In the genomic region with DNA sequence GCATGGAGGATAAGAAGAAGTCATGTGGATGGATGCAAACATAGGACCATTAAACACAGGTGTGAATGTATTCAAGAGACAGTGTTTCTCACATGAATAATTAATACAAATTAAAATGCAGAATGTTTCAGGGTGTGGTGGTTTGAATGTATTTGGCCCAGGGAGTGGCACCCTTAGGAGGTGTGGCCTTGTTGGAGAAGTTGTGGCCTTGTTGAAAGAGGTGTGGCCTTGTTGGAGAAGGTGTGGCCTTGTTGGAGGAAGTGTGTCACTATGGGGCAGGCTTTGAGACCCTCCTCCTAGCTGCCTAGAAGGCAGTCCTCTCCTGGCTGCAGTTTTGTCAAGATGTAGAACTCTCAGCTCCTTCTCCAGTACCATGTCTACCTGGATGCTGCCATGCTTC, we compare ENCODE assay signal across 46 mouse cellular contexts. TPM values are rescaled to one million over a fixed set of nuclear protein-coding genes. Genes with fewer than 3 reads are reported as not detected.
"Had no signal": no experiment of that assay in that cellular context is flagged by ENCODE, and none has a peak within 500 bp of the region (broad histone marks: within the 10 kb centered on the region; RNA-seq: fewer than 3 reads in every experiment).

No protein-coding gene starts in this region.

- ATAC-seq: liver, embryonic 12.5 days; liver, postnatal 0 days; lung, postnatal 0 days; midbrain, embryonic 13.5 days; midbrain, embryonic 15.5 days; midbrain, embryonic 16.5 days had no signal

- H3K27ac ChIP-seq: limb, embryonic 10.5 days; limb, embryonic 12.5 days; limb, embryonic 13.5 days; limb, embryonic 15.5 days; liver, embryonic 12.5 days; liver, embryonic 13.5 days; liver, embryonic 14.5 days; liver, embryonic 15.5 days; lung, embryonic 15.5 days; macrophage; midbrain, embryonic 10.5 days; midbrain, embryonic 12.5 days; midbrain, embryonic 13.5 days; midbrain, embryonic 15.5 days had no signal

- DNase-seq: left cerebral cortex, postnatal 4 days; liver; liver, embryonic 13.5 days; liver, postnatal 0 days; lung, adult 18-20 months; lung, adult 2 months; lung, embryonic 14.5 days; lung, postnatal 10 days; lung, postnatal 14 days; lung, postnatal 36 days; lung, postnatal 4 days; midbrain, embryonic 14.5 days had no signal

- H3K4me3 ChIP-seq: limb, embryonic 10.5 days; limb, embryonic 12.5 days; limb, embryonic 13.5 days; limb, embryonic 15.5 days; liver, embryonic 12.5 days; liver, embryonic 13.5 days; liver, embryonic 15.5 days; lung, embryonic 15.5 days; megakaryocyte, embryonic 14.5 days; midbrain, embryonic 10.5 days; midbrain, embryonic 12.5 days; midbrain, embryonic 13.5 days; midbrain, embryonic 15.5 days; myocyte had no signal

- H3K9me3 ChIP-seq: limb, embryonic 10.5 days; limb, embryonic 12.5 days; limb, embryonic 13.5 days; limb, embryonic 15.5 days; liver, embryonic 12.5 days; liver, embryonic 13.5 days; liver, embryonic 15.5 days; lung, embryonic 15.5 days; midbrain, embryonic 10.5 days; midbrain, embryonic 12.5 days; midbrain, embryonic 13.5 days; midbrain, embryonic 15.5 days had no signal

- H3K27me3 ChIP-seq: limb, embryonic 12.5 days; limb, embryonic 13.5 days; limb, embryonic 15.5 days; liver, embryonic 12.5 days; liver, embryonic 13.5 days; liver, embryonic 15.5 days; lung, embryonic 15.5 days; midbrain, embryonic 12.5 days; midbrain, embryonic 13.5 days; midbrain, embryonic 15.5 days had no signal

- H3K36me3 ChIP-seq: limb, embryonic 10.5 days; limb, embryonic 12.5 days; limb, embryonic 13.5 days; limb, embryonic 15.5 days; liver, embryonic 12.5 days; liver, embryonic 13.5 days; liver, embryonic 15.5 days; lung, embryonic 15.5 days; midbrain, embryonic 10.5 days; midbrain, embryonic 12.5 days; midbrain, embryonic 13.5 days; midbrain, embryonic 15.5 days had no signal

- H3K9ac ChIP-seq: limb, embryonic 12.5 days; limb, embryonic 13.5 days; limb, embryonic 15.5 days; liver, embryonic 12.5 days; liver, embryonic 13.5 days; liver, embryonic 14.5 days; liver, embryonic 15.5 days; liver, postnatal 0 days; lung, embryonic 14.5 days; lung, embryonic 15.5 days; midbrain, embryonic 12.5 days; midbrain, embryonic 13.5 days; midbrain, embryonic 15.5 days had no signal

- H3K4me1 ChIP-seq: limb, embryonic 10.5 days; limb, embryonic 12.5 days; limb, embryonic 13.5 days; limb, embryonic 15.5 days; liver, embryonic 12.5 days; liver, embryonic 13.5 days; liver, embryonic 15.5 days; lung, embryonic 15.5 days; megakaryocyte, embryonic 14.5 days; midbrain, embryonic 13.5 days; midbrain, embryonic 15.5 days had no signal

RNA-seq across cellular contexts. Expression of a gene that starts 5.6 kb away (rescaled TPM):
- total RNA-seq: left cerebral cortex, postnatal 14 days; left cerebral cortex, postnatal 25 days; left cerebral cortex, postnatal 36 days; left cerebral cortex, postnatal 4 days; liver, adult 2 months; midbrain, postnatal 0 days; monocyte, adult 5-6 weeks had no signal
- polyA plus RNA-seq: limb, embryonic 12.5 days; limb, embryonic 14.5 days; liver, adult 2 months; liver, embryonic 11.5 days; lung, embryonic 14.5 days; lung, embryonic 15.5 days; lung, embryonic 16.5 days; midbrain, embryonic 10.5 days; midbrain, embryonic 11.5 days; midbrain, embryonic 12.5 days; midbrain, embryonic 13.5 days; midbrain, embryonic 14.5 days; midbrain, embryonic 15.5 days; myocyte; neural tube, embryonic 11.5 days had no signal

RNA-seq across cellular contexts. Expression of a gene that starts 11.2 kb away (rescaled TPM):
- total RNA-seq: left cerebral cortex, postnatal 10 days; left cerebral cortex, postnatal 14 days; left cerebral cortex, postnatal 25 days; left cerebral cortex, postnatal 36 days; left cerebral cortex, postnatal 4 days; liver, adult 2 months had no signal
- polyA plus RNA-seq: limb, embryonic 10.5 days; limb, embryonic 11.5 days; limb, embryonic 12.5 days; limb, embryonic 13.5 days; midbrain, embryonic 10.5 days; midbrain, embryonic 11.5 days; midbrain, embryonic 12.5 days; myocyte; neural tube, embryonic 11.5 days had no signal

RNA-seq across cellular contexts. Expression of a gene that starts 44.7 kb away (rescaled TPM):
- total RNA-seq: left cerebral cortex, postnatal 10 days; left cerebral cortex, postnatal 14 days; left cerebral cortex, postnatal 25 days; left cerebral cortex, postnatal 36 days; left cerebral cortex, postnatal 4 days; liver, adult 2 months; megakaryocyte progenitor cell, adult 5-6 weeks; megakaryocyte, adult 5-6 weeks; megakaryocyte-erythroid progenitor cell, adult 5-6 weeks; midbrain, postnatal 0 days; monocyte, adult 5-6 weeks had no signal
- polyA plus RNA-seq: limb, embryonic 10.5 days; limb, embryonic 11.5 days; limb, embryonic 12.5 days; limb, embryonic 13.5 days; limb, embryonic 14.5 days; limb, embryonic 15.5 days; liver, adult 2 months; liver, embryonic 11.5 days; liver, embryonic 12.5 days; liver, embryonic 13.5 days; liver, embryonic 14.5 days; liver, embryonic 15.5 days; liver, embryonic 16.5 days; liver, postnatal 0 days; lung, adult 2 months; lung, embryonic 14.5 days; lung, embryonic 15.5 days; lung, embryonic 16.5 days; lung, postnatal 0 days; macrophage; midbrain, embryonic 10.5 days; midbrain, embryonic 11.5 days; midbrain, embryonic 12.5 days; midbrain, embryonic 13.5 days; midbrain, embryonic 14.5 days; midbrain, embryonic 15.5 days; midbrain, embryonic 16.5 days; midbrain, postnatal 0 days; myocyte; neural tube, embryonic 11.5 days had no signal
